Mouse (Mus musculus) lung, postnatal 10 days (tissue): Measurements from ENCODE around the gene Nos1ap.

ENCODE experiments used
- DNase-seq: peaks from one replicate; pipeline ENCODE4 v3.0.0; 2021

The Nos1ap gene

DNA sequence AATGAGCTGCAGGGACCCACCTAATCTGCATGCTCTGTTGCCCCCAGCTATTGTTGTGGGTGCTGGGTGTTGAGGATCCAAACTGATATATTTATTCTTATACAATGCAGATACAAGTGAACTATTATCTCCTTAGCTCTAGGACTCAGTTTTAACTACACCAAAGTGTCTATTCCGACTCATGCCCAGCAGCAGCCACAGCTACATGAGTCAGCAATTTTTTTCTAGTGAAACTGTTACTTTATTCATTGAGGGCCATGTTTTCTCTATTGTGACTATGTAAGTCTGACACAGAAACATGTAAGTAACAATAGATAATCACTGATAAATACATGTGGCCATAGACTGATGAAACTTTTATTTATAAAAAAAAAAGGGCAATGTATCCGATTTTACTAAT, 184.5 kb downstream of the Nos1ap start:
- no peak for DNase-seq

DNA sequence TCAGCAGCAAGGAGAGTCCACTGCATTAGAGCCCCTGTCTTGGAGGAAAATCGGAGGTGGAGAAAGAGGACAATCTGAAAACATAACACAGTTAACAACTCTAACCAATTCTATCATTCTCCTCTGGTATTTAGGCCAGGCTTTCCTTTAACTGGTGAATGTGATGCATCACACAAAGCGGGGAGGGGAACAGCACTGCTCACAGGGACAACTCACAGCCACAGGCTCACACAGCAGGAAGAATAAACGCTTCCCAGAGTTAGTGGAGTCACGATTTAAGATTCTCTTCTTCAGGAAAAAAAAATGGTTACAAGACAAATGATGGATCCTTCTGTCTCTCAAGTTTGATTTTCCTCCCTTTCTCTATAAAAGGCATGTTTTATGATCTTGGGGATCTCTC, 187.0 kb downstream of the Nos1ap start:
- DNase-seq, result no peak

DNA sequence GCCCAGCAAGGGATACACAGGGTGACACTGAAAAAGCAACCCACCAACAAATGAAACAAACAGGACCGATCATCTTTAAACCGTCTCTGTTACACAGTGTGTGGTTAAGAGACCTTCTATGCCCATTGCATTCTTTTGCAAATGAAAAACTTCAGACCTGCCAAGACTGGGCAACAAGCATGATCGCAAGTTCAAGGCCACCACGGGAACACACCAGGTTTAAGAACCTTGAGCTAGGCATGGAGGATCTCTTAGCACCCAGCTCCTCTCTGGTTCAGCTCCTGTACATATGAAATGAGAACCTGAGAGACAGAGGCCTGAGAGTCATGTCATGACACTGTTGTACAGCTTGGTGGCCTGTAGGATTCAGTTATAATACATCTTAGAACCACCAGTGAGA, 190.8 kb downstream of the Nos1ap start:
- DNase-seq, result no peak

DNA sequence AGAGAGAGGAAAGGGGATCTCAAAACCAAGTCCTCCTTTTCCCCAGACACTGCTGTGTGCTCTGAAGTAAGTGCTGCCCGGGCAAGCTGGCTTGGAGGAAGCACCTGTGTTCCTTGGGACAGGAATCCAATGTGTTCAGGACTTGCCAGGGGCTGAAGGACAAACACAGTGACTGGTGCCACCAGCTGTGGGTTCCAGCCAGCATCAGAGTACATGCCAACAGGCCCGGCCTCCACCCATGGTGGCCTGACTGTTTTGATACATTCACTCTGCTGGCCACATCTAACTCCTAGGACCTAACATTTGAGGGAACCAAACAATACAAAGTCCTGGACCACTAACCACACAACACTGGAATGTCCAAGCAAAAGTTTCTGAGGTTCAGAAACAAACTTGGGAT, 194.6 kb downstream of the Nos1ap start:
- no peak for DNase-seq

DNA sequence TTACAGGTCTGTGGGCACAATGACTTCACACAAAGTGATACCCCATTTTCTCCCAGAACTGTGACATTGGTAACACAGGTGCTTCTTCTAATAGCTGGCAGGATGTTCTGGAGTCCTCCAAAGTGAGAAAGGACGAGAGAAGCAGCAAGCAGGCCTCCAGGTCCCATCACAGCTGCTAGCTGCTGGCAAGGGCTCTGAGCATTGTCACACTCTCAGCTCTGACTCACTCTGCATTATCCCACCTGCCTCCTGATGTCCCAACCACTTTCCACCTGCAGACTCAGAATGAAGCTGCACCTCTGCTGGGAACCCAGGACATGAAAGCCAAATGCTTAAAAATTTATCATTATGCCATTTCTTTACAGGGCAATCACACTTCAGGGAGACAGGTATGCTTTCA, 195.0 kb downstream of the Nos1ap start:
- no peak for DNase-seq

DNA sequence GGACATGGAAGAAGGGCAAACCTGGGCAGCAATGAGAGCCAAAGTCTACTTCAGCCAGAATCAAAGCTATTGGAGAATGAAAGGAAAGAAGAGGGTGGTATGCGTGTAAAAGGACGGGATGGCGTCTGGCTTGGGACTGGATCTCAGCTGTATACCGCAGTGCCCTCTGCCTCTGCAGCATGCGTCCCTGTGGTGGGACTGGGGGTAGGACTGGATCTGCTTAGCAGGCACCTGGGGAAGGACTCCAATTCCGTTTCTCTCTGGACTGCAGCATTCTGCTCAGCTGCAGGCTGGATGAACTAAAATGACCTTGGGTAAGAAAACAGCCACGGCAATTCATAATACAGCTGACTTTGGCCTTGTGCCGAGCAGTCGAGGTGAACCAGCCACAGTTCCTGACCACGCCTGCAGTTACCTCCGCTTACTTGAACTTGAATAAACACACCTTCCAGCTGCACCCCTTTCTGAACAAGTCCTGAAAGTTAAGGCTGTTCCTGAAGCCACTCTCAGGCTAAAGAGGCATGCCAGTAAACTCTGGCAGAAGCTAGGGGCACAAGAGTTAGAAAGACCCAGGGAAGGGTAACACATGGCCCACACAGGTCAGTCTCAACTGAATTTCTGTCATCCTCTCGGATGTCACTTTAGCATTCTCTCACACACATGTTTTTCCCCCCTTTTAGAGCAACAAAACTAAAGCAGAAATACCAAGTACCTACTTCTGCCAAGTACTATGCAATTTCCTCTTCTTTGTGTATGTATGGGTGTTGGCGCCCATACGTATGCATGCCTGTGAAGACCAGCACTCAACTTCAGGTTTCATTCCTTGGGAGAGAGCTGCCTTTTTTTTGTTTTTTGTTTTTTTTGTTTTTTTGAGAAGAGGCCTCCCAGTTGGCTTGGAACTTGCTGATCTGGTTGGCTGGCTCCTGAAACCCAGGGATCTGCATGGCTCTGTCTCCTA, 196.6 kb downstream of the Nos1ap start:
- DNase-seq, result peak; percentile 74

DNA sequence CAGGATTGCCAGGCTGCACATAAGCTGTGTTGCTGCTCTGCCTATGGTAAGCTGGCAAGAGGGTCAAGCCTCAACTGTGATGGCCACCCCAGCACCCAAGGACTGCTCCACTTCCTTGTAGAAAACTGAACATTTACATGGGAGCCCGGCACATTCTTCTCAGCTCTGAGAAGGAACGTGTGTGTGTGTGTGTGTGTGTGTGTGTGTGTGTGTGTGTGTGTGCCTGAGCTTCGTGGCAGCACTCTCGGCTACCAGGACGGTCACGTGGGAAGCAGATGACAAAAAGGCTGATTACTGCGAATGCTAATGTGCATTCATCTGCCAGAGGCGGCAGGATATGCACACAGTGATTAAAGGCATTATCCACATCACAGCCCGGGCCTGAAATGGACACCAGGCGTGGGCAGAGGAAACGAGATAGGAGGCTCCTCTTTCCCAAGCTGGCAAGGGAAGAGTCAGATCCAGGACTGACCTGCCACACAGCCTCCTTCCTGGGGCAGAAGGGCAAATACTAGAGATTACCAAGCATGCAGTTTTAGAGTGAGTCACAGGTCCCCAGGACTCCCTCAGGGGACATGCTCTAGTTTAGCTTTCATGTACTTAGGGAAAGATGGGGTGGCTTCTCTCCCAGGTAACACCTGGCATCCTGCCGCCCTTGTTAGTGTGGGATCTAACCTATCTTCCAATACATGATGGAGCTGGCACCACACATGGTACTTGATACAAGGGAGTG, 202.3 kb downstream of the Nos1ap start:
- peak; percentile 59 for DNase-seq

DNA sequence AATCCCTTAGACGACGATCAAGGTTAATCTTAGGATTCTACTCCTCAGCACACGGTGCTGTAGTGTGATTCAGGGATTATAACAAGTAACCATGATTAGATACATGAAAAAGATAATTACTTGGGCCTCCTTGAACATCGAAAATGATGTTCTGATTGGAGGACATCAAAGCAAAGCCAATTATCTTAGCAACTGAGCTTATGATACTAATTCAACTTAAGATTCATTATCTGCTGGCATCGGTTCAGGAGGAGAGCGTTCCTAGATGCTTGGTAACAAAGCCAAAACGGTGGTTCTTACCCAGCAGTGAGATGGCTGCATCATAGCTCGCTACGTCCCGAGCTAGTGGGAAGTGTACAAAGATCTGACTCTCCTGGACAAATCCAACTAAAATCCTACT, 204.2 kb downstream of the Nos1ap start:
- no peak for DNase-seq

DNA sequence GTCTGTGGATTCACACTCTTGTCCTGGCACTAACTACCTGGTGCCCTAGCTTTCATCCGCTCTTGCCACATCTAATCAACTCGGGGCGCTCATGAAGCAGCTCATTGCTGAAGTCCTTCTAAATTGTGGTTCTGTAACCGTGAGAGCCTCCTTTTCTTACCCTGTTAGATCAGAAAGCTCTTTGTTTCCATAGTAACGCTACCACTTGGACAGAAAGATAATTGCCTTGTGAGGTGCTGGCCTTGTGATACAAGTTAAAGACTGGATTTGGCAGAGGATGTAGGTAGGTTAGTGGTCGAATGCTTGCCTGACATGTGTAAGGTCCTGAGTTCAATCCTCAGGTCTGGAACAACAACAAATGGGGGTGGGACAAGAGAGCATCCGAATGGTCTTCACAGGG, 206.1 kb downstream of the Nos1ap start:
- DNase-seq, result no peak

DNA sequence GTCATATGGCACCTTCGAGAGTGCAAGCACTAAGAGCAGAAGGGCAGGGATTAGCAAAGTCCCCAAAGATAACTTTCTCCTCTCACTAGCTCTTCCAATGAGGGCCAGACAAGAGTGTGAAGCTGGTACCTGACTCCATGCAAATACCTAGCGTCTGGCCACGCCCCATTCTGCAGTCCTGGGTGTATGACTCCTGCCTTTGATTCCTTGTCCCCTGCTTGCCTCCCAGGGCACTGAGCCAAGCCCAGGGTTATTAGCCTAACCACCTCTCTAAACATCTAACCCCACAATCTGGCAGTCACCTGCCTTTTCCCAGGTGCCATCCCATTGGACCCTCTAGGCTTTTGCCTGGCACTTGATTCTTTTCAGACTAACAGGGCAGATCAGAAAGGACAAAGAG, 208.2 kb downstream of the Nos1ap start:
- peak; percentile 11 for DNase-seq

DNA sequence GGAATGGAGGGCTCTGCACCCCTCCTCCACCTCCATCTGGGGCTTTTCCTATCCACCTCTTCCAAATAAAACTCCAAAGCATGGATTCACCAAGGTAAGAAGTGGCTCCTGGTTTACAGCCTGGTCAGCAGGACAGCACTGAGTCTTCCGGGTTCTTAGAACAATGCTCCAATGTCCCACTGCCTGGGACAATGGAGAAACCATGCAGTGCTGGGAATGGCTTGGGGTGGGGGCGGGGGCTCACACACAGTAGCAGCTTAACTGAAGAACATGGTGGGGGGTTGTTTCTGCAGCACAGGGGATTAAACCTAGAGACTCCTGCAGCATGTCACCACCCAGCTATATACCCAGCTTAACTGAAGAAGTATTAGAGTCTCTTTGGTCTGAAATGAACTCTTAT, 209.2 kb downstream of the Nos1ap start:
- DNase-seq, result no peak

DNA sequence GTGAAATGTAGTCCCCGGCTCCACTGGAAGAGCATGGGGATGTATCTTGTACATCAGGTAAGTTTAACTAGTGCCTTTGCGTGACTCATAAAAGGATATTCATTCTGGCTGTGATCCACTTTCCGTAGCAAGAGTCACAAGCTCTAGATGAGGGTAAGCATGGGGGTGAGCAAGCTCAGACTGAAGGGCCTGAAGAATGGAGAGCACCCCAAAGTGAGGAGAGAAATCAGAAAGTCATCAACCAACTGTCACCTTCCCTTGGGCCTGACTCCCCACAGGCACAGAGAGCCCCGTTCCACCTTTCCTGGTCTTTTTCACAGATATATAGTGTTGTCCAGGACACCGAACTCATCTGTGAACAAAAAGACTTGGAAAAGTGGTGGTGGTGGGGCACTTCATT, 213.9 kb downstream of the Nos1ap start:
- DNase-seq, result no peak

DNA sequence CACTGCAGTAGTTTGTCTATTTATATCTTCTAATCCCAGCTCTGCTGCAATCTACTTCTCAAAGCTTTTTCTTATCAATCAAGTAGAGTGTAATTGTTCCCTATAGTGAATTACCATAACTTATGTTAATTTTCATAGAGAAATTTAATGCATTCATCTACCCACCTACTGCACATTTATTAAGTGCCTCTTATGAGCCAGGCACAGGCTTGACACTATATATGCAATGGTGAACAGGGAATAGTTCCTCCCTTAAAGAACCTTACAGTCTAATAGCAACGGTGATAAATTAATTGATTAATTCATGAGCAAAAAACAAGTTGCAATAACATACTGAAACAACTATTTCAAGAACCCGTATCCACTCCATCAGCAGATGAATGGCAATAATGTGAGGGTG, 215.9 kb downstream of the Nos1ap start:
- DNase-seq, result no peak

DNA sequence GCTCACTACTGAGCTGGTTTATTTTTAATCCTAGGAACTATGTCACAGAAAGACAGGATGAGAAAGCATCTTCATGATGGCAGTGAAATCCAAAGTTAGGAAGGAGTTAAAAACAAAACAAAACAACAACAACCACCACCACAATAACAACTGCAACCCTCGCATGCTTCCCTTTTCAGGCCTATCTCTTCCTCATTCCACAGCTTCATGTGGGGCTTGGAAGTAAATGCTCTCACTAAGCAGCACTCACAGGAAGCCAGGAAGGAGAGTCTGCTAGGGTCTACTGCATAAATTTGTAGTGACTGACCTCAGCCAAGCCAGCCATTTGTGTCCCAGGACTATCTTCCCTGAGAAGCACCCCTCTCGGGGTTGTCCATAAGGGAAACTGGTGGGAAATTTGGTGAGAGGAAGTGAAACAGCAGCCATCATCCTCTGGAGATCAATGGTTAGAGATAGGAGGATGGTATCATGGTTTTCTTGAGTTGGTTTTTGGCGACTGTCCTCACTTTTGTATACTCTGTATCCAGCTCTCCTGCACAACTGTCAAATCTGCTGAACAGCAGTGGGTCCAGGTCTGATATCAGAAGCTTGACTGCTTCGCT, 218.4 kb downstream of the Nos1ap start:
- no peak for DNase-seq

DNA sequence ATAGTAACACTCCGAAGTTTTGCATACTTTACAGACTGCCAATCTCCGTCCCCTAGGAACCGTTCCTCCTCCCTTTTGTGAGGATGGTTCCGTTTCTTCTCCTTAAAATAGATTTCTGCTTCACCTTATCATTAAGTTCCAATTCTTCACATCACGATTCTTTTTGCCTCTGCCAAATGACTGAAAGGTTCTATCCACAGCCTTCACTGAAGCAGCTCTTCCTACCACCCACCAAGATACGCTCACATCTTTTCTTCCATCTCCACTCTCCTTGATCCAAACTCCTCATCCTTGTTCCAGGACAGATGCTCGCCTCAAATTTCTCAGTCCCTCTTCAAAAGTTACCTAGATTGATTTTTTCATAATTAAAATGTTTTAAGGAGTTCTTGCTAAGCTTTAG, 220.8 kb downstream of the Nos1ap start:
- DNase-seq, result no peak

DNA sequence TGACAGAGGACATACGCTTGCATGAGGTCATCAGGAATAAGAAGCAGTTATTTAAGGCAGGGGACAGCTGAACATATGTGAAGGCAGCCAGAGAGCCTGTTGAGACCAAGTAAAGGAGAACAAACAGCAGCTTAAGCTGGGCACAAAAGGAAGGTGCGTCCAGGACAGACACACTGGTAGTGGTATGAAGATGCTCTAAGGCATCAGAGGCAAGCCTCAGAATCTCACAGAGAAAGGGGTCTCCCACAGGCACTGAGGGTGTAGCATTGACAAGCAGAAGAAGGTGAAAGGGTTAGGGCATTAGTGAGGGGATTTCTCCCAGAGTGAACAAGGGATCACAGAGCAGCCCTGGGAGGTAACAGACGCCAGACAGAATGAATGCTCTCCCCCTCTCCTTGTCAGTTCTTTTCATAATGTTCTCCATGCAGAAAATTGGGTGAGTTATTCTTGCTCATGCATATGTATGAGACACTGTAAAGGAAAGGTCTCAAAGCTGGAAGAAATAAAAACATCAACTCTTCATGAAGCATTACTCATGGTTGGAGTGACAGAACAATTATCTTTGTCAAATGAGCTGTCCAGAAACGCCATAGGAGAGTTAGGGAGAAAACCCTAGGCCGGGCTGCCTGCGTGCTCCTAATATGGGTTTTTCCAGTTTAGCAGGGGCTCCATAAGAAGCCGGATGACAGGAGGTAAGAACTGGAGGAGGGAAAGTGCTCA, 222.5 kb downstream of the Nos1ap start:
- no peak for DNase-seq

DNA sequence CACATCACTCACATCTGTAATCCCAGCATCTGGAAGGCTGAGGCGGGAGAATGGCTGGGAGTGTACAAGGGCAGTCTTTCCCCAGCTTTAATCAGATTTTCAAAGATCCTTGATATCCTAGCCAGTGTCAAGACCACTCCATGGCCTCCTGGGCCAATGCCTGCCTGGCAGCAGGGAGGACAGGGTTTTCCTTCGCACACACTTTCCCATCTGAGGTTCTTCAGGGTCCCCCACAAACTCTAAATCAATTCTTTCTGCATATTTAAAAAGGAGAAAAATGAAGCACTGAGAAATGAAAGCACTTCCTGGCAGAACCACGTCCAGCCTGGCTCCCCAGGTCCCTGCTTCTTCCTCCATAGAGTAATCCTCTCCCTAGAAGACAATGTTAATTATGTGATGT, 225.9 kb downstream of the Nos1ap start:
- DNase-seq, result no peak

DNA sequence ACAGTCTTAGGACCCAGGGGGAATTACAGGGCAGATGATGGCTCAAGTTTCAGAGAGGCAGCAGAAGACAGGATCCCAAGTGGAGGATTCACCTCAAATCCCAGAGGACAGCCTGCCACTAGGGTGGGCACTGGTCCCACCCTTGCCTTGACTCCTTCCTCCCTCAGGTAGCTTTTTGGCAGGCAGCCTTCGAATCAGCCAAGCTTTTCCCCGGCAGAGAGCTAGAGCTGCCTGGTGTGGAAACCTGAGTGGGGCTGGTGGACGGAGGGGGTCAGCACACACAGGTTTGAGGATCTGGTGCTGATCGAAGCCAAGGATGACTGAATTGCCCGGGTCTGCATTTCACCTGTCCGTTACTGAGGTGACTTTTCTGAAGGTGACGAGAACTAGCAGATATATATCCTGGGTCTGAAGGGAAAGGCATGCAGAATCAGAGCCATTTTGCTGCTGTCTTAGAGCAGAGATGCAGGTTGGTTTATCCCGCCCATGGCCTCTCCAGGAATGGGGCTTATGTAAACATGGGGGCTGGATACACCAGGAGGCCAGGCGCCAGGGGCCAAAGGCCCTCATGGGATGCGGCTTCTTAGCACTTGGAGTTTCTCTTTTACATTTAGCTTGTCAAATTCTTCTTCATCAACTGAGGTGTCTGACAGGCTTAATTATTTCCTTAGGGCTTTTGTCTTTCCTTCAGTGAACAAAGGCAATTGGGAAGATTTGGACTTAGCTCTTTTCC, 229.3 kb downstream of the Nos1ap start:
- DNase-seq, result no peak

DNA sequence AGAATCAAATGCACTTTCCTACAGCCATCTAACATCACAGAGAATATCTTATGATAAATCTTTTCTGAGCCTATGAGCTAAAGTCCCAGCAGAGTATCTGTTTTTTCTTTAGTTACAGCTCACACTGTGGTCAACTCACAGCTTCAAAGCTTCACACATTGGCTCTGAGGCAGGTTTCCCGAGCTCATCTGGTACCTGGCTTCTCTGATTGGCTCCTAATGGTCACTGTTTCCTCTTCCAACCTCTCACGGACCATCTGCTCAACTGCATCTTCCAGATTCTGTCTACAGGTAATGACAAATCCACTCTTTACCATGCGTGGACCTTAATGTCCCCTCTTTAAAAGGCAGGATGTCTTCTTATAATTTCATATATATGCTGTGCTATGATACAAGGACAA, 236.3 kb downstream of the Nos1ap start:
- no peak for DNase-seq

DNA sequence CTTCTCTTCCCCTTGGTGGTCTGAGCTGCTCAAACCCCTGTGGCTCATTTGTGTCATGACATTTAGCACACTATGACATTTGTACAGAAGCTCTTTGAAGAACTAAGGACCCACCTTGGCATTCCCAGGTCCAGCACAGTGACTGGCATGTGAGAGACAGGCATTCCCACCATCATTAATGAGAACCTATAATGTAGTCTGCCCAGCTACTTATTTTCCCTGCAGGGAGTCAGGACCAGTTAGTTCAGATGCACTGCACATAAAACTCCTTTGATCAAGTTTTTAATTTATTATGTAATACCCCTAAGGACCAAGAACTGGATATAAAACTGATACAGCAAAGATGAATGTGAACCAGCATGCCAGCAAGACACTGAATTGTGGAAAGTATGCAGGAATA, 238.6 kb downstream of the Nos1ap start:
- DNase-seq, result no peak

DNA sequence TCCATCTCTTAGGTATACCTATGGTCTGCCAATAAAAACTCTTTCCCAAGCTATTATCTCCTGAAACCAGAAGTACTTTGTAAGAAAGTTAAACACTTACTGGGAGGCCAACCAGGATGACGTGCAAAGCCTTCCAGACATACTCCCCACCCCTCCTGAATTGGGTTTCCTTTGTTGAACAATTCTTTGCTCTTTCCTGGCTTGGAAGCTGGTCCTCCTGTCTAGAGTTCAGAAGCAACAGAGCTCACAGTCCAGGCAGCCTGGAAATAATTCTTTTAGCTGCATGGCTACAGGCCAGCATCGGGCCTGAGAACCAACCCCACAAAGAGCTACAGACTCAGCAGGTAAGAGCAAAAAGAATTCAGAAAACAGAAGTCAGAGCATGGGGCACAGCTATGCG, 243.4 kb downstream of the Nos1ap start:
- DNase-seq, result peak; percentile 56

DNA sequence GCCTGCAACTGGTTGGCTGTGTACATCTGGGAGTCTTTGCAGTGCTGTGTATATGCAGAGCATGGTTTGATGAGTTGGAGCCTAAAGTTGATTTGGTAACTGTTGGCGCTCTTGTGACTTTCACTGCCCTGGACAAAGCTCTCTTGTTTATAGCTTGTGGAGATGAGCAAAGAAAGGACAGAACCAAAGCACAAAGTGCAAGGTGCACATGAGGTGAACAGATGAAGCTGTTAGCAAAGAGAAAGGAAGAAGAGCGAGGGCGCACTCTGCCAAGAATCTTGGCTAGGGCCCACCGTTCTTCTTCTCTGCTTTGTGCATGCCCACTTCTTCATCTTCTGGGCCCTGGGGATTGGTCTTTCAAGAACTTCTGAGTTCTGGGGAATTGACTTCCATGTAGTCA, 245.8 kb downstream of the Nos1ap start:
- DNase-seq, result no peak

DNA sequence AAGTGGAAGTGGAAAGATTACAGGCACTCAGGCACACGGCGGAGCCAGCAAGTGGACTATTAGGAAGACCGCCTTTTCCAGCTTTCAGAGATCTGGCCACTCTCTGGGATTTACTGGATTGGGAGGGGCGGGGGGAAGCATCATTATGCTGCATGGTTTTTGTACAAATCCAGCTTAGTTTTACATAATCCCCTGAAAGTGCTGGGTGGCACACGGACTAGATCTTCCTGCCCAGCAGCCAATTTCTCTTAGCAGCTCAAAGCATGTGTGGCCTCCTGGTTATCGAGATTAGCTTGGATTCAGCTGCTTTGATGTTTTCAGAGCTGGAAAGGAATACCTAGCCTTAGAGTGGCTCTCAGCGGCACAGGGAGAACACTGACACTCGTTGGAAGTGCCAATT, 246.6 kb downstream of the Nos1ap start:
- no peak for DNase-seq
